Mouse (Mus musculus): ENCODE results near the gene Nfkbid. TPM values are rescaled to one million over a fixed set of nuclear protein-coding genes. Genes with fewer than 3 reads are reported as not detected.
A peak's percentile ranks its signal among the peaks of the same experiment; 100 is the strongest.

Gene Nfkbid
- polyA plus RNA-seq (2012; ENCODE audit: insufficient read depth, insufficient read length, low replicate concordance, missing spikeins) = not detected in 2 replicates

DNA sequence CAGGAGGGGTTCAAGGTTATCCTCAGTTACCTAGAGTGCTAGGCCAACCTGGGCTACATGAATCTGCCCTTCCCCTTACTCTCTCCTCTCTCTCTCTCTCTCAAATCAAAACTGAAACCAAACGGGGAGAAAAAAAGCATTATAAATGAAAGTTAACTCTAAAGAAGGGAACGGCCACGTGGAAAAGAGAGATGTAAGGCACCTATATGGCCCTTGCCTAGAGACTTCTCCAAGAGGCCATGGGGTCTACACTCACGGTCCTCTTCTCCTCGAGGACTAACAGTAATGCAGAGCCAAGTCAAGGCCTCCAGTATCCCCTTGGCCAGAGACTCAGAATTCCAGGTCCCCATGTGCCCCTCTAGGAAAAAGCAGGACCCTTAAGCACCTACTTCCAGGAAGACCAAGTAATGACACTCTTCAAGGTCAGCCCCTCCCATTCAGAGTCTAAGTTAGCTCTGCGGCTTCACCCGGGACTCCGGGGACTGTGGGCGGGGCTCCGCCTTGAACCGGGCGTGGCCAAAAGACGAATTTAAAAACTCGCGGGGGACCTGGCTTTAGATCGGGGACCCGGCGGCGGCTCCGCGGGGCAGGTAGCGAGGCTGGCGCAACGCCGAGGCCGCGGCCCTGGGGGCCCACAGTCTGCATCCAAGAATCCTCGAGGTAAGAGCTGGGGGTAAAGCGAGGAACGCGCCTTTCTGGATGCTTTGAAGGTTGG lies at the start of gene Nfkbid:
Gene Nfkbid, plus strand, starts transcription at position 558 of the 715 bp plus-strand sequence.
- 9% methylated on average over 31 of the region's 31 CpGs for WGBS
- TF ChIP-seq CTCF (IDR thresholded peaks at IDR 0.05; ENCODE audit: insufficient read depth, low read depth, low read length) (no peak), POLR2A (IDR thresholded peaks at IDR 0.05; ENCODE audit: insufficient read depth, low read depth, low read length) (no peak)
- Histone ChIP-seq H3K4me1 (ENCODE audit: control insufficient read depth, insufficient read depth, low read length) (peaks cover 11% of the 10 kb centered on the region), H3K4me3 (ENCODE audit: insufficient read depth, low read depth, low read length) (peak within 1 kb of the TSS; percentile 74), H3K27ac (ENCODE audit: insufficient read depth, low read depth, low read length) (peak within 1 kb of the TSS; percentile 83)

DNA sequence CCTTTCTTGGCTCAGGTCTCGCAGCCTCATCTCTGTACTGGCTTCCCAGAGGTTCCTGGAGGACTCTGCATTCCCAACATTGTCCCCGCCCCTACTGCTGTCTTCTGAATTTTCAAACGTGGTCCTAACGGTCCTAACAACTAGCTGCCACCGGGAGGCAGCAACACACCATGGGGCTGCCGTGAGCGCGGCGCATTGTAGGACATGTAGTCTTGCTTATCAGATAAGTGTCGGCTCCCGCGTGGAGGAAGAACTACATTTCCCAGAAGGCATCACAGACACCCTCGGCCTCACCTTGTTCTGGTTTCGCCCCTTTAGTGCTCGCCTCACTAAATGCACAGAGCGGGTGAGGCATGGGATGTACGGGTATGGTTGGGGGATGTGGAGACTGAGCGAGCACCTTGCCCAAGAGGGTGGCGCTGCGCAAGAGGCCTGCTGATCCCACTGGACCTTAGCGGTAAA lies 48.0 kb upstream of the Nfkbid start:
- under 1% methylated on average over 21 of the region's 21 CpGs for WGBS
- H3K4me3 ChIP-seq (ENCODE audit: insufficient read depth, low read depth, low read length) = peak overlapping the region; percentile 59
- H3K4me1 ChIP-seq (ENCODE audit: control insufficient read depth, insufficient read depth, low read length) = peaks cover 5% of the 10 kb centered on the region; the same call in 1 of the 2 replicates

DNA sequence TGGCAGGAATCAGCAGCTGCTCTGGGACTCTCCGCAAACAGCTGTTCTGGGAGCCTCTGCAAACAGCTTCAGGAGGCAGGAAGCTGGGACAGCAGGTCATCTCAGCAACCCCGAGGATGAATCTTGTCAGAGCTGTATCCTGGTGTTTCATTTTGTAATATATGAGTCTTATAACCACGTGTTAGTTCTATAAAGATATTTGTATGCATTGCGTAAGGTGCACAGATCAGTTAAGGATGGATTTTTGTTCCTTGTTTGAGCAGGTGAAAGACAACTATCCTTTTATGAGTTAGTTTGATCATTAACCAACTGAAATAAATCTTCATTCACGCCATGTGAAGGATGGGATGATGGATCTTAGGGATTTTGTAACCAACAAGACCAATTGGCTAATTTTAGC lies 41.5 kb upstream of the Nfkbid start:
- H3K4me3 ChIP-seq (ENCODE audit: insufficient read depth, low read depth, low read length) = no peak overlapping the region
- WGBS = 59% methylated on average over 5 of the region's 5 CpGs
- H3K27ac ChIP-seq (ENCODE audit: insufficient read depth, low read depth, low read length) = no peak overlapping the region
- H3K4me1 ChIP-seq (ENCODE audit: control insufficient read depth, insufficient read depth, low read length) = peaks cover 3% of the 10 kb centered on the region; the same call in 1 of the 2 replicates
- TF ChIP-seq POLR2A (IDR thresholded peaks at IDR 0.05; ENCODE audit: insufficient read depth, low read depth, low read length) = no peak
- no peak for TF ChIP-seq CTCF (IDR thresholded peaks at IDR 0.05; ENCODE audit: insufficient read depth, low read depth, low read length)

More for the DNA sequence above, 48.0 kb upstream of the Nfkbid start:
- TF ChIP-seq CTCF (IDR thresholded peaks at IDR 0.05; ENCODE audit: insufficient read depth, low read depth, low read length) (peak; percentile 85), POLR2A (IDR thresholded peaks at IDR 0.05; ENCODE audit: insufficient read depth, low read depth, low read length) (peak; percentile 83)
- H3K27ac ChIP-seq (ENCODE audit: insufficient read depth, low read depth, low read length) = peak overlapping the region; percentile 79

DNA sequence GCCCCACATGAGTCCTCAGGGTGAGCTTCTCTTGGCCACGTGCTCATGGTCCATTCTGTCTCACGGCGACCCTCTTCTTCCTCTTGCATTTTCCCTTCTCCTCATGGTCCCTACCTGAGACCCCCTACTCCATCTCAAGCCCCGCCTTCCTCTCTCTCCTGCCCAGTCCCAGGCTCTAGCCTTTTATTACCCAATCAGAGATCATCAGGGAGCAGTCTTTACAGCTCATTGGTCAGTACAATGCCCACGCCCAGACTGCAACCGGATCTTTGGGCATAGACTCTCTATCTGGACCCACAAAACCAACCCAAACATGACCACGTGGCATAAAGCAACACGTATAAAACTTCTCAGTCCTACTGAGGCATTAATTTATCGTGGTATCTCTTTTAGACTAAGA lies 37.4 kb upstream of the Nfkbid start:
- Histone ChIP-seq H3K4me3 (ENCODE audit: insufficient read depth, low read depth, low read length) (no peak overlapping the region), H3K4me1 (ENCODE audit: control insufficient read depth, insufficient read depth, low read length) (no peaks in the 10 kb centered on the region), H3K27ac (ENCODE audit: insufficient read depth, low read depth, low read length) (no peak overlapping the region)
- WGBS = 79% methylated on average over 9 of the region's 9 CpGs
- no peak for TF ChIP-seq POLR2A (IDR thresholded peaks at IDR 0.05; ENCODE audit: insufficient read depth, low read depth, low read length)
- no peak for TF ChIP-seq CTCF (IDR thresholded peaks at IDR 0.05; ENCODE audit: insufficient read depth, low read depth, low read length)

DNA sequence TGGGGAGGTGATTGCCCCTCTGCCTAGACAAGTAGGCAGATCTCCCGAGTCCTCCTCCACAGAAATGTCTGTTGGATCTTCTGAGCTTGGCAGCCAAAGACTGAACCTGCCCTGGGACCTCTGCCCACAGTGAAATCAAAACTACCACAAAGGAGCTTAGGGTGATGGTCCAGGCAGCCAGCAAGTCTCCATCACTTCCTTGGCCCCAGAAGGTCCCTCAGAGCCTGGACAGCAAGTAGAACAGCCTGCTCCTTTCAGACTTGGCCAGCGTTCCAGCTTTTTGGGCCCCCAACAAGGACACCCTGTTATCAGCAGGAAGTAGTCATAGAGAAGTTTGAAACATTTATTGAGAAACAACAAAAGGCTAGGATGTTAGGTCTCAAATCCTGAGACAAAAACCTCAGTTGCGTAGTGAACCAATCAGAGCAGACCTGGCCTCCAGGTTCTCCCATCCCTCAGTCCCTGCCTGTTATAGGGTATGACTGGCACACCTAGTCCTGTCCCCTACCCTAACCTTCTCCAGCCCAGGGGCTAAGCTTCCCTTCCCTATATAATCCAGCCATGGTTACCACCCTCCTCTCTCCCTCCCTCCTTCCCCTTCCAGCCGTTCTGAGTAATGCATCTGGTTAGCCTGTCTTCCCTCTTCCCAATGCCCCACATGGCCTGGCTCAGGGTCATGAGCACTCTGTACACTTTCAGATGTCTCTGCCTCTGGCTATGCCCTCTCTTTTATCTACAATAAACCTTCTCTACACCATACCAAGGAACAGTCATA lies 28.6 kb upstream of the Nfkbid start:
- H3K4me1 ChIP-seq (ENCODE audit: control insufficient read depth, insufficient read depth, low read length) = peaks cover 12% of the 10 kb centered on the region
- no peak for TF ChIP-seq CTCF (IDR thresholded peaks at IDR 0.05; ENCODE audit: insufficient read depth, low read depth, low read length)
- no peak; the same call in 1 of the 2 replicates for TF ChIP-seq POLR2A (IDR thresholded peaks at IDR 0.05; ENCODE audit: insufficient read depth, low read depth, low read length)
- peak overlapping the region; percentile 49; the same call in 1 of the 2 replicates for H3K27ac ChIP-seq (ENCODE audit: insufficient read depth, low read depth, low read length)
- H3K4me3 ChIP-seq (ENCODE audit: insufficient read depth, low read depth, low read length) = no peak overlapping the region
- whole genome bisulfite sequencing = 66% methylated on average over 4 of the region's 4 CpGs

DNA sequence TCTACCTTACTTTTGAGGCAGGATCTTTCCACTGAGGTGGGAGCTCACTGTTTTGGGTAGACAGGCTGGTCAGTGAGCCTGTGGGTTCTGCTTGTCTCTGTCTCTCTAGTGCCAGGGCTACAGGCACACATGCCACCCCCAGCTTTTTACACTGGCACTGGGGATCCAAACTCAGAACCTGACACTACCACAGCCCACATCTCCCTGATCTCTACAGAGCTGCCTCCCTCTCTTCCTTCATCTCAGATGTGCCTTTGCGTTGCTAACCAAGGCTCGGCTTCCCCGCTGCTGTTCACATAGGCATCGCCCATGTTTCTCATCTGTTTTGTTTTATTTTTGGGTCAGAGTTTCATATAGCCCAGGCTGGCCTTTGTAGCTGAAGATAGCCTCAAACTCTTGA lies 27.9 kb upstream of the Nfkbid start:
- Histone ChIP-seq H3K4me1 (ENCODE audit: control insufficient read depth, insufficient read depth, low read length) (peaks cover 12% of the 10 kb centered on the region), H3K27ac (ENCODE audit: insufficient read depth, low read depth, low read length) (no peak overlapping the region), H3K4me3 (ENCODE audit: insufficient read depth, low read depth, low read length) (no peak overlapping the region)
- TF ChIP-seq POLR2A (IDR thresholded peaks at IDR 0.05; ENCODE audit: insufficient read depth, low read depth, low read length) (no peak), CTCF (IDR thresholded peaks at IDR 0.05; ENCODE audit: insufficient read depth, low read depth, low read length) (no peak)
- 61% methylated on average over 4 of the region's 4 CpGs for WGBS

DNA sequence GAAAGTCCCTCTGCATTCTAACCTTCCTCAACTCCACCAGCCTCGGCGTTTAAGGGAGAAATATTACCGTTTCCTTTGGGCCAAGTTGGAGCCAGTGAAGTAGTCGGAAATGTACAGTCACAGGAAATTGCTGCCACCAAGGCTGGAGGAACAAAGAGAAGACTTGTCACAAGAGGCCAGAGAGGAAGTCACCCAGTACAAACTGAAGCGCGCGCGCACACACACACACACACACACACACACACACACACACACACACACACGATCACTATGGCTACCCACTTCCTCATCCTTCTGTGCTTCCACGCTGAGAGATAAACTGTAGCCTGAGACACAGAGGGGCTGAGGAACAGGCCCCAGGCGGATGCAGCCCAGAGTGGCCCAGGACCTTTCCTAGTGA lies 27.2 kb upstream of the Nfkbid start:
- no peak for TF ChIP-seq POLR2A (IDR thresholded peaks at IDR 0.05; ENCODE audit: insufficient read depth, low read depth, low read length)
- TF ChIP-seq CTCF (IDR thresholded peaks at IDR 0.05; ENCODE audit: insufficient read depth, low read depth, low read length) = no peak
- Histone ChIP-seq H3K4me1 (ENCODE audit: control insufficient read depth, insufficient read depth, low read length) (peaks cover 12% of the 10 kb centered on the region), H3K27ac (ENCODE audit: insufficient read depth, low read depth, low read length) (no peak overlapping the region), H3K4me3 (ENCODE audit: insufficient read depth, low read depth, low read length) (no peak overlapping the region)
- WGBS = 40% methylated on average over 11 of the region's 11 CpGs

DNA sequence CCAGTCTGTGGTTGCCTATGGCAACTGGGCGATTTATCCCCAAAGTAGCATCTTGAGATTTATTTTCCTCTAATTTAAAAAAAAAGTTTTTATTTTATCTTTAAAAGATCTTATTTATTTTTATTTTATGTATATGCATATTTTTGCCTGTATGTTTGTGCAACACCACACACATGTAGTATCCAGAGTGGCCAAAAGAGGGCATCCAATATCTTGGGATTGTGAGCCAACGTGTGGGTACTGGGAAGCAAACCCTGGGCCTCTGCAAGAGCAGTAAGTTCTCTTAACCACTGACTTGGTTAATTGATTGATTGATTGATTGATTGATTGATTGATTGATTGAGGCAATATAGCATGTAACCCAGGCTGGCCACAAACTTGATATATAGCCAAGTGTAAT lies 26.7 kb upstream of the Nfkbid start:
- 43% methylated on average over 2 of the region's 2 CpGs for WGBS
- TF ChIP-seq POLR2A (IDR thresholded peaks at IDR 0.05; ENCODE audit: insufficient read depth, low read depth, low read length) (no peak), CTCF (IDR thresholded peaks at IDR 0.05; ENCODE audit: insufficient read depth, low read depth, low read length) (no peak)

DNA sequence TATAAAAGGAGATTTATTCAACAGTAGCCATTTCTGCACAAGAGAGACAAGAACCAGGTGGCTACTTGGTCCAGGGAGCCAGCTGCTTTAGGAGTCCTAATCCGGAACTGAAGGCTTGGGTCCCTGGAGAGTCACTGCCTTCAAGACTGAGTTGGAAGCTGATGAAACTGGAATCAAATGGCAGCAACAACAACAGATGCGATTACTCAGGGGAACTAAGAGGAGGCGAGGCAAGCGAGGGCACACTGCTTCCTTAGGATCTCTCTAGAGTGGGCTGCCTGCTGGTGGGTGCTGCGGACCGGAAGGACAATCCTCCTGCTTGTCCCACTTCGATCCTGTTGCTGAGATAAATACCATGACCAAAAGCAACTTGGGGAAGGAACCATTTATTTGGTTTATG lies 21.9 kb upstream of the Nfkbid start:
- Histone ChIP-seq H3K4me1 (ENCODE audit: control insufficient read depth, insufficient read depth, low read length) (peaks cover under 1% of the 10 kb centered on the region), H3K27ac (ENCODE audit: insufficient read depth, low read depth, low read length) (no peak overlapping the region), H3K4me3 (ENCODE audit: insufficient read depth, low read depth, low read length) (no peak overlapping the region)
- WGBS = 63% methylated on average over 7 of the region's 7 CpGs
- TF ChIP-seq CTCF (IDR thresholded peaks at IDR 0.05; ENCODE audit: insufficient read depth, low read depth, low read length) = no peak
- TF ChIP-seq POLR2A (IDR thresholded peaks at IDR 0.05; ENCODE audit: insufficient read depth, low read depth, low read length) = no peak

More for the DNA sequence above, 26.7 kb upstream of the Nfkbid start:
- Histone ChIP-seq H3K4me1 (ENCODE audit: control insufficient read depth, insufficient read depth, low read length) (peaks cover 12% of the 10 kb centered on the region), H3K4me3 (ENCODE audit: insufficient read depth, low read depth, low read length) (no peak overlapping the region), H3K27ac (ENCODE audit: insufficient read depth, low read depth, low read length) (no peak overlapping the region)

Data from olfactory bulb, adult 2 months (tissue).